Mouse (Mus musculus) midbrain, embryonic 10.5 days (tissue): ENCODE data around the gene Mpzl3. TPM values are rescaled to one million over a fixed set of nuclear protein-coding genes. Genes with fewer than 3 reads are reported as not detected.

Experiments
- DNase-seq: peaks from one replicate; pipeline ENCODE4 v3.0.0-alpha.2; 2017; ENCODE audit warnings: low spot score
- H3K27ac ChIP-seq: fragments of 300-500 bp; sonication (generic); replicated peaks from 2 replicates; pipeline ENCODE4 v1.5.1; 2016; ENCODE audit warnings: mild to moderate bottlenecking
- H3K27me3 ChIP-seq: fragments of 300-500 bp; sonication (generic); 2 replicates; pipeline ENCODE4 v1.6.1; 2016; ENCODE audit warnings: low read depth, mild to moderate bottlenecking; ENCODE audit not compliant: poor library complexity, severe bottlenecking
- H3K36me3 ChIP-seq: fragments of 300-500 bp; sonication (generic); 2 replicates; pipeline ENCODE4 v1.6.1; 2016; ENCODE audit warnings: mild to moderate bottlenecking, moderate library complexity
- H3K4me1 ChIP-seq: fragments of 300-500 bp; sonication (generic); 2 replicates; pipeline ENCODE4 v1.6.1; 2016
- H3K4me3 ChIP-seq: fragments of 300-500 bp; sonication (generic); 2 replicates; pipeline ENCODE4 v1.5.1; 2016; ENCODE audit warnings: mild to moderate bottlenecking, moderate library complexity
- H3K9me3 ChIP-seq: fragments of 300-500 bp; sonication (generic); replicated peaks from 2 replicates; pipeline ENCODE4 v1.6.1; 2016; ENCODE audit warnings: mild to moderate bottlenecking
- WGBS: fragments of 180-500 bp; shearing (Covaris S2); methylation state at CpG from one replicate; pipeline ENCODE4 v1.1.7; 2016; 5-methylcytosine and 5-hydroxymethylcytosine counted together
- polyA plus RNA-seq: library from polyadenylated mRNA; unstranded; fragments of >200 nt; fragmentation: Nextera tagmentation; extraction: Ambion mirVana; gene quantifications from 2 replicates; pipeline ENCODE4 v1.2.1, GENCODE M21; 2016

The Mpzl3 gene
- polyA plus RNA-seq, 1 experiment from 2014 or later, result 2.4 TPM

DNA sequence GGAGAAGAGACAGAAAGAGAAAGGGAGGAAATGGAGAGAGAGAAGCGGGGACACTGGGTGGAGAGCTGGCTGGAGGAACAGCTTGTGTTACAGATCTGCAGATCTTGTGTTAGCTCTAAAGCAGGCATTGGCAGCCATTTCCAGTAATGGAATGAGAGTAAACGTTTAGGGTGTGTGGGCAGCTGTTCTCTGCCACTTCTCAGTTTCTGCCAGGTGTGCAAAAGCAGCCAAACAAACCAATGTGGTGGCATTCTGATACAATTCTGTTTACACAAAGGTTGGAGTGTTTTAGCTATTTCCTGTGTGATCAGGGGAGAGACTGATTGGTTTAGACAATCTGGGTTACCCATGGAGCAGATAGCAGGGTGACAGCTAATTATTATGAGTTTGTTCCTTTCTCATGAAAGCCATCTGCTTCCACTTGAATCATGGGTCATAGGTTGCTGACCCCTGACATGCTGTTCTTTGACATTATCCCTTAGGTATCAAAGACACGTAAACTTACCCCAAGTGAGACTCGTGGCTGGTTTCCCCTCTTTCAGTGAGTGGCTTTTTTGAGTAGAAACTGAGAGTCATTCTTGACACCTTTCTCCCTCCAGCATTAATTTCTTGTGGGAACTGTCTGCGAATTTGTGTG lies 3.4 kb downstream of the Mpzl3 start:
- no peak for DNase-seq
- peaks cover 36% of the 10 kb centered on the region for H3K27me3 ChIP-seq
- no peak overlapping the region for H3K27ac ChIP-seq
- WGBS, result 50% methylated on average over 5 of the region's 5 CpGs
- peaks cover 8% of the 10 kb centered on the region; the same call in 1 of the 2 replicates for H3K4me1 ChIP-seq
- no peaks in the 10 kb centered on the region for H3K36me3 ChIP-seq
- no peaks in the 10 kb centered on the region for H3K9me3 ChIP-seq
- no peak overlapping the region for H3K4me3 ChIP-seq

DNA sequence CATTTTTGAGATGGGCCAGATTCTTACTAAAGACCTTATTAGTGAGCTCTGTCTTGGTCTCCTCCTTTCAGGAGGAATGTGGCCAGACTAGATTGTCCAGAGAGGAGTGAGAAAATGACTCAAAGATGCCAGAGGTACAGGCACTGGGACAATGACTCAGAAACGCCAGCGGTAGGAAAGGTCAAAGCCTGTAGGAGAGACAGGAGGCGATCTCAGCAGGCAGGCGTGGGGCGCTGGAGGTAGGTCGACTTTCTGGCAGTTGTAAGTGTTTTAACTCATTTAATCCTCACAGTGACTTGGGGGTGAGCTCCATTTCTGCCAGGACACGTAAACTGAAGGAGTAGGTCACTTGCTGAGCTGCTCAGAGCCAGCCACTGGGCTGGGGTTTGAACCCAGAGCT lies 5.2 kb downstream of the Mpzl3 start:
- H3K27ac ChIP-seq, result no peak overlapping the region
- no peak for DNase-seq
- H3K4me1 ChIP-seq, result peaks cover 4% of the 10 kb centered on the region; the same call in 1 of the 2 replicates
- no peaks in the 10 kb centered on the region for H3K9me3 ChIP-seq
- 44% methylated on average over 7 of the region's 7 CpGs for WGBS
- no peak overlapping the region for H3K4me3 ChIP-seq
- H3K27me3 ChIP-seq, result peaks cover 31% of the 10 kb centered on the region
- H3K36me3 ChIP-seq, result no peaks in the 10 kb centered on the region

- Histone ChIP-seq H3K4me3 (no peak overlapping the region), H3K27me3 (peaks cover 20% of the 10 kb centered on the region; the same call in 1 of the 2 replicates), H3K27ac (no peak overlapping the region), H3K36me3 (no peaks in the 10 kb centered on the region), H3K9me3 (no peaks in the 10 kb centered on the region), H3K4me1 (no peaks in the 10 kb centered on the region)
- DNase-seq, result no peak
- WGBS, result 78% methylated on average over 3 of the region's 3 CpGs
These were observed 7.7 kb downstream of the Mpzl3 start for GRCm38 (mm10) chr9:45062677-45063076.

- Histone ChIP-seq H3K36me3 (no peaks in the 10 kb centered on the region), H3K27ac (no peak overlapping the region), H3K27me3 (peaks cover 6% of the 10 kb centered on the region; the same call in 1 of the 2 replicates), H3K4me3 (no peak overlapping the region), H3K9me3 (no peaks in the 10 kb centered on the region), H3K4me1 (no peaks in the 10 kb centered on the region)
- WGBS, result 90% methylated on average over 6 of the region's 6 CpGs
- no peak for DNase-seq
These were observed 9.4 kb downstream of the Mpzl3 start for GRCm38 (mm10) chr9:45064421-45064820.

DNA sequence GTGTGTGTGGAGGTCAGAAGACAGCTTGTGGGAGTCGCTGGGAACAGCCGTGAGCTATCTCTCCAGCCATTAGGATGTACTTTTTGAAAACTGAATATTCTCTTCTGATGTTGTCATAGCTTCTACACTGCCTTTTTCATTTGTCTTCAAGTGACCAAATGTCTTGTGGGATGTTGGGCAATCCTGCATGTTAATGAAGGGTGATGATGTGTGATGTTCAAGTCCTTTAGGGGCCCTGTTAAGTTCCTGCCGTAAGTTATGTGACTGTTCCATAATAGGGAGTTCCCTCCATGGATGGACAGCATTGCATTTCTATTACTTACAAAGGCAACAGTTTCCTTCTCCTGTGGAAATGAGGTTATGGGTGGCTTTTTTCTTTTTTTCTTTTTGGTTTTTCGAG lies 11.7 kb downstream of the Mpzl3 start:
- no peak for DNase-seq
- no peaks in the 10 kb centered on the region for H3K36me3 ChIP-seq
- H3K4me1 ChIP-seq, result no peaks in the 10 kb centered on the region
- 83% methylated on average over 4 of the region's 4 CpGs for whole genome bisulfite sequencing
- no peaks in the 10 kb centered on the region for H3K27me3 ChIP-seq
- no peak overlapping the region for H3K4me3 ChIP-seq
- no peak overlapping the region for H3K27ac ChIP-seq
- H3K9me3 ChIP-seq, result no peaks in the 10 kb centered on the region

DNA sequence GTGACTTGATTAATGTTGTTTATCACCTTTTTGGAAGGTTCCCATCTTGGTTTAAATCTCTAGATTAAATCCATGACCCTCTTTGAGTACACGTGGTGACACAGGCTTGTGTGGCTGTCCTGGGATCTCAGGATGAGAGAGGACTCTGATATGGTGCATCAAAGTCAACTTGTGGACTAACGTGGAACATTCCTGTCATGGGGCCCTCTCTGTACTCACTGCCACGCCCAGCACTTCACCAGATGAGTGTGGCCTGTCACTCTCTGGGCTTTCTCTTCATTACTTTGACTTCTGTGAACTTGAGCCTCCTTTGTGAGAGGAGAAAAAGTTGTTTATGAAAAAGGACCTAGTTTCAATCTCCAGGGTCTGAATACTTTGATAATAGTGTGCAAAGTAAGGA lies 16.8 kb downstream of the Mpzl3 start:
- Histone ChIP-seq H3K27ac (no peak overlapping the region), H3K4me1 (no peaks in the 10 kb centered on the region), H3K4me3 (no peak overlapping the region), H3K9me3 (no peaks in the 10 kb centered on the region), H3K36me3 (no peaks in the 10 kb centered on the region), H3K27me3 (no peaks in the 10 kb centered on the region)
- DNase-seq, result no peak
- 69% methylated on average over 3 of the region's 3 CpGs for WGBS

DNA sequence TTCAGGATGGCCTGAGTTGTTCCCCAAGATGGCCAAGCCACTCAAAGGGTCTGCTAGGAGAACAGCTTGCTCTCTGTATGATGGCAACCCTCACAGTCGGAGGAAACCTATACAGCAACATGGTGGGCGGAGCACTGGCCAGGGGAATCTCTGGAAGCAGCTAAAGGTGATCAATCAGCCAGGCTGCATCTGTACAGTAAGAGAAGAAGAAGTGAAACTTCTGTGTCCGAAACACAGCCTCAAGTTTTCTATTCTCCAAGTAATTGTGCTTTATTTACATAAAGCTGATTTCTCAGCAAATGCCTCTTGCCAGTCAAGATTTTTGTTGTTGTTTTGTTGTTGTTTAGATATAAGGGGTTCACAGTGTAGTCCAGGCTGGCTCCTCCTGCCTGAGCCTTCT lies 22.9 kb downstream of the Mpzl3 start:
- no peaks in the 10 kb centered on the region for H3K27me3 ChIP-seq
- DNase-seq, result no peak
- no peaks in the 10 kb centered on the region for H3K4me1 ChIP-seq
- no peaks in the 10 kb centered on the region for H3K36me3 ChIP-seq
- WGBS, result 74% methylated on average over 3 of the region's 3 CpGs
- no peaks in the 10 kb centered on the region for H3K9me3 ChIP-seq
- H3K27ac ChIP-seq, result no peak overlapping the region
- H3K4me3 ChIP-seq, result no peak overlapping the region

GRCm38 (mm10) chr9:45079011-45079410 lies 24.0 kb downstream of the Mpzl3 start, which contains the start of gene Jaml:
Gene Jaml (plus strand): TSS chr9:45079183.
- Histone ChIP-seq H3K27me3 (no peaks in the 10 kb centered on the region), H3K4me3 (no peak within 1 kb of the TSS), H3K27ac (no peak within 1 kb of the TSS), H3K4me1 (no peaks in the 10 kb centered on the region), H3K9me3 (no peaks in the 10 kb centered on the region), H3K36me3 (no peaks in the 10 kb centered on the region)
- 88% methylated on average over 5 of the region's 5 CpGs for WGBS
- DNase-seq, result no peak

- WGBS, result 90% methylated on average over 3 of the region's 3 CpGs
- Histone ChIP-seq H3K4me3 (no peak overlapping the region), H3K36me3 (no peaks in the 10 kb centered on the region), H3K27me3 (no peaks in the 10 kb centered on the region), H3K27ac (no peak overlapping the region), H3K4me1 (no peaks in the 10 kb centered on the region), H3K9me3 (no peaks in the 10 kb centered on the region)
- no peak for DNase-seq
These were observed 28.1 kb downstream of the Mpzl3 start for GRCm38 (mm10) chr9:45083132-45083531.

DNA sequence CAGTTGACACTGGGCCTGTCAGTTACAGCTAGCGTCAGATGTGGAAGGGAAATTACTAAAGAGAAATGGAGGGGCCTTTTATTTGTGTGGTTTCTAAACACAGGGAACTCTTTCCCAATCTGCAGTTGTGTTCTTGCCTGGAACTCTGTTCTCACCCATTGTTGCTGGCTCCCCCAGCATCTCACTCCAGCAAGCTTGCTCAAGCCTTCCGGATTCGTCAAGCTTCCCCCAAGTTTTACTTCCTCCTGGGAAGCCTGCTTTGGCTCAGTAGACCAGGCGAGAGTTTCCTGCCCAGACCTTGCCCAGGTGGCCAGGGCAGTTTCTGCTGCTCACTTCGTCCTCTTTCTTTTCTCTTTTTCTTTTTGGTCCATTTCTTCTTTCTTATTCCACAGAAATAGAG lies 29.6 kb downstream of the Mpzl3 start:
- no peak overlapping the region for H3K27ac ChIP-seq
- H3K4me1 ChIP-seq, result no peaks in the 10 kb centered on the region
- no peak for DNase-seq
- H3K36me3 ChIP-seq, result no peaks in the 10 kb centered on the region
- no peaks in the 10 kb centered on the region for H3K9me3 ChIP-seq
- 78% methylated on average over 5 of the region's 5 CpGs for WGBS
- H3K4me3 ChIP-seq, result no peak overlapping the region
- no peaks in the 10 kb centered on the region for H3K27me3 ChIP-seq

- H3K9me3 ChIP-seq, result no peaks in the 10 kb centered on the region
- no peak for DNase-seq
- H3K27me3 ChIP-seq, result no peaks in the 10 kb centered on the region
- WGBS, result 78% methylated on average over 12 of the region's 12 CpGs
- no peaks in the 10 kb centered on the region for H3K36me3 ChIP-seq
- no peaks in the 10 kb centered on the region for H3K4me1 ChIP-seq
- H3K4me3 ChIP-seq, result no peak overlapping the region
- no peak overlapping the region for H3K27ac ChIP-seq
These were observed 31.0 kb downstream of the Mpzl3 start for GRCm38 (mm10) chr9:45085741-45086690.

GRCm38 (mm10) chr9:45088040-45088439 lies 33.1 kb downstream of the Mpzl3 start:
- H3K27me3 ChIP-seq, result no peaks in the 10 kb centered on the region
- no peak overlapping the region for H3K4me3 ChIP-seq
- no peak for DNase-seq
- no peaks in the 10 kb centered on the region for H3K9me3 ChIP-seq
- no peak overlapping the region for H3K27ac ChIP-seq
- H3K4me1 ChIP-seq, result no peaks in the 10 kb centered on the region
- no peaks in the 10 kb centered on the region for H3K36me3 ChIP-seq

GRCm38 (mm10) chr9:45090811-45091210 lies 35.8 kb downstream of the Mpzl3 start:
- H3K27ac ChIP-seq, result no peak overlapping the region
- no peaks in the 10 kb centered on the region for H3K36me3 ChIP-seq
- no peaks in the 10 kb centered on the region for H3K4me1 ChIP-seq
- WGBS, result 63% methylated on average over 3 of the region's 3 CpGs
- H3K27me3 ChIP-seq, result no peaks in the 10 kb centered on the region
- no peak for DNase-seq
- no peaks in the 10 kb centered on the region for H3K9me3 ChIP-seq
- H3K4me3 ChIP-seq, result no peak overlapping the region
